18 mouse cellular contexts compared by ENCODE assay signal in the genomic region with DNA sequence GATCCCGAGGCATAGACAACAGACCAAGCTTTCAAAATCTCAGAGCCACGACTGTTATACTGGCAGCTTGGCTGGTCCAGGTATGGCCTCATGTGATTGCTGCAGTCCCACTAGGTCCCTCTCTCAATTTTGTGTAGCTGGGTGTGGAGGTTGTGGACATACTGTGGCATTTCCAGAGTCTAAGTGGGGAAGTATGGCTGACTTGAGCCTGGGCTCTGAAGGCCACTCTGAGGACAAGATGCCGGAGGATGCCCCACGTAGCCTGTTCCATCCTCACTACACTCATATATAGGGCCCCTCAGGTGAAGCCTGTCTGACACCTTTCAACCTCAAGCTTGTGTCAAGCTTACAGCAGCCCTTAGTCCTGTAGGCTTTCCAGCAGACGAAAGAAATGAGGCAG.
A peak's percentile ranks its signal among the peaks of the same experiment; 100 is the strongest.
DNase-seq lines count a peak whose midpoint lies in the region; ATAC-seq and TF ChIP-seq lines count a peak whose summit lies in the region.
"Had no signal": no experiment of that assay in that cellular context is flagged by ENCODE, and none has a peak within 500 bp of the region (broad histone marks: within the 10 kb centered on the region; RNA-seq: fewer than 3 reads in every experiment).

No protein-coding gene starts in this region.

- no peaks in the 10 kb centered on the region for H3K27me3 ChIP-seq in heart, embryonic 10.5 days (ENCODE audit: insufficient read depth, poor library complexity, severe bottlenecking)
- H3K27me3 ChIP-seq in heart, embryonic 12.5 days (replicated peaks), result no peaks in the 10 kb centered on the region
- H3K27me3 ChIP-seq in thymus, adult 2 months (ENCODE audit: control insufficient read depth, insufficient read depth, low read length), result no peaks in the 10 kb centered on the region
- H3K27me3 ChIP-seq: embryonic facial prominence, embryonic 12.5 days; forebrain, embryonic 13.5 days; forebrain, embryonic 15.5 days had no signal

- H3K4me3 ChIP-seq in heart, embryonic 10.5 days, result no peak overlapping the region
- H3K4me3 ChIP-seq in heart, embryonic 12.5 days, result no peak overlapping the region
- no peak overlapping the region for H3K4me3 ChIP-seq in thymus, adult 2 months (ENCODE audit: control insufficient read depth, insufficient read depth, low read length)
- H3K4me3 ChIP-seq: embryonic facial prominence, embryonic 10.5 days; embryonic facial prominence, embryonic 12.5 days; forebrain, embryonic 13.5 days; forebrain, embryonic 15.5 days had no signal

- H3K36me3 ChIP-seq in heart, embryonic 10.5 days, result no peaks in the 10 kb centered on the region
- H3K36me3 ChIP-seq in heart, embryonic 12.5 days, result no peaks in the 10 kb centered on the region
- H3K36me3 ChIP-seq in thymus, adult 2 months (ENCODE audit: control insufficient read depth, insufficient read depth, low read length), result no peaks in the 10 kb centered on the region
- H3K36me3 ChIP-seq: embryonic facial prominence, embryonic 10.5 days; embryonic facial prominence, embryonic 12.5 days; forebrain, embryonic 15.5 days had no signal

- H3K9me3 ChIP-seq in heart, embryonic 10.5 days, result no peaks in the 10 kb centered on the region
- no peaks in the 10 kb centered on the region for H3K9me3 ChIP-seq in heart, embryonic 12.5 days (replicated peaks)
- H3K9me3 ChIP-seq: embryonic facial prominence, embryonic 12.5 days; forebrain, embryonic 15.5 days had no signal

- 76% methylated on average over 5 of the region's 5 CpGs for WGBS in heart, embryonic 10.5 days
- WGBS in heart, embryonic 12.5 days, result 74% methylated on average over 5 of the region's 5 CpGs
- WGBS in thymus, adult 2 months, result 91% methylated on average over 5 of the region's 5 CpGs

- TF ChIP-seq POLR2A in thymus, adult 2 months (IDR thresholded peaks at IDR 0.05; ENCODE audit: control insufficient read depth, extremely low read depth, insufficient read depth, low read length, poor library complexity), result no peak

- H3K4me2 ChIP-seq in heart, embryonic 12.5 days, result no peak overlapping the region
- H3K4me2 ChIP-seq: embryonic facial prominence, embryonic 12.5 days; forebrain, embryonic 13.5 days; forebrain, embryonic 15.5 days had no signal

- peak; percentile 68 for DNase-seq in heart, embryonic 10.5 days (ENCODE audit: low spot score)
- DNase-seq in thymus, adult 2 months, result no peak
- no peak for DNase-seq in thymus, adult 18-20 months
- no peak for DNase-seq in adrenal gland, adult 8-10 months
- DNase-seq: adrenal gland, adult 2 months; adrenal gland, postnatal 14 days; adrenal gland, postnatal 36 days; cerebellum, adult 11-12 months; cerebellum, adult 2 months; cerebellum, adult 9-10 months; cerebellum, postnatal 10 days; cerebellum, postnatal 25 days; forebrain, postnatal 0 days had no signal

- no peak overlapping the region for H3K27ac ChIP-seq in heart, embryonic 10.5 days
- H3K27ac ChIP-seq in heart, embryonic 12.5 days (ENCODE audit: poor library complexity, severe bottlenecking), result no peak overlapping the region
- peak overlapping the region; percentile 16; the same call in 1 of the 2 replicates for H3K27ac ChIP-seq in thymus, adult 2 months (ENCODE audit: control insufficient read depth, insufficient read depth, low read length)
- H3K27ac ChIP-seq: embryonic facial prominence, embryonic 10.5 days; embryonic facial prominence, embryonic 12.5 days; forebrain, embryonic 13.5 days; forebrain, embryonic 15.5 days had no signal

- H3K9ac ChIP-seq in heart, embryonic 12.5 days, result no peak overlapping the region
- H3K9ac ChIP-seq: embryonic facial prominence, embryonic 12.5 days; forebrain, embryonic 13.5 days; forebrain, embryonic 15.5 days; forebrain, postnatal 0 days had no signal

- no peak for ATAC-seq in heart, embryonic 12.5 days (ENCODE audit: insufficient number of reproducible peaks, low FRiP score)
- ATAC-seq: forebrain, embryonic 13.5 days; forebrain, embryonic 15.5 days; forebrain, postnatal 0 days had no signal

- H3K4me1 ChIP-seq in heart, embryonic 10.5 days, result no peaks in the 10 kb centered on the region
- no peaks in the 10 kb centered on the region for H3K4me1 ChIP-seq in heart, embryonic 12.5 days (replicated peaks)
- H3K4me1 ChIP-seq in thymus, adult 2 months (replicated peaks; ENCODE audit: control insufficient read depth, insufficient read depth, low read length), result peaks cover 10% of the 10 kb centered on the region
- H3K4me1 ChIP-seq: embryonic facial prominence, embryonic 10.5 days; embryonic facial prominence, embryonic 12.5 days; forebrain, embryonic 13.5 days; forebrain, embryonic 15.5 days had no signal

- TF ChIP-seq CTCF in thymus, adult 2 months (IDR thresholded peaks at IDR 0.05; ENCODE audit: borderline replicate concordance, control insufficient read depth, extremely low read depth, insufficient read depth, low read length, poor library complexity), result no peak
